Mouse (Mus musculus) lung, adult 2 months (tissue): ENCODE results near the gene Fam120a.

Experiments
- CTCF ChIP-seq: fragments of 200-500 bp; IDR thresholded peaks from 2 replicates; pipeline ENCODE4 v1.5.1; 2011; ENCODE audit warnings: mild to moderate bottlenecking, low read length, control low read depth; ENCODE audit not compliant: insufficient read depth
- POLR2A ChIP-seq: fragments of 200-500 bp; IDR thresholded peaks from 2 replicates; pipeline ENCODE4 v1.6.1; 2011; ENCODE audit warnings: low read depth, mild to moderate bottlenecking, control low read depth, low read length, borderline replicate concordance; ENCODE audit errors: extremely low read depth

GRCm38 (mm10) chr13:48853475-48853874 lies 114.3 kb downstream of the Fam120a start:
- no peak for TF ChIP-seq CTCF
- no peak for TF ChIP-seq POLR2A
